Mouse (Mus musculus): ENCODE results near the gene Hoxa10.

DNA sequence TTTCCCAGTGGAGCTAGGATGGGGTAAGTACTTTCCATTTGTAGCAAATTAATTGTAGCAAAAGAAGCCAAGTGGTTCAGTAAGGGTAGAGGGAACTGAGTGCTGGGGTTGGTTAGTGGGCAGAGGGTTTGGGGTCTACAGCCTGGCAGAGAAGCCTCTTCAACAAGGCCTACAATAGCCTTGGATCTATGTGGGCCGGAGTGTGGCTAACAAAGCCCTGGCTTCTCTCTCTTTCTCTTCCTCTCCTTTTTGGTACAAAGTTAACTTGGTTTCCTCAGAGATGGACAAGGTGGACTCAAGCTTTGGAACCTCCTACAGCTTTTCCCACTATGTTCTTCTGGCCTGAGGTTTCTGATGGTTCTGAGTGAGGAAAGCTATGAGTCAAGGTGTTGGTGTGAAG is 39.4 kb downstream of the Hoxa10 start:
- TF ChIP-seq CHD1 (IDR thresholded peaks at IDR 0.05; ENCODE audit: low read depth, low read length) = no peak
- TF ChIP-seq CTCF (IDR thresholded peaks at IDR 0.05 in 2 of 3, conservative IDR thresholded peaks at IDR 0.05 in 1 of 3; ENCODE audit: control insufficient read depth in 1 of 3, insufficient read depth in 1 of 3, low read depth in 2 of 3, low read length in 3 of 3, poor library complexity in 1 of 3, severe bottlenecking in 1 of 3) = no peak
- TF ChIP-seq MEF2A (IDR thresholded peaks at IDR 0.05; ENCODE audit: extremely low read depth, insufficient replicate concordance, low read depth, low read length, poor library complexity, severe bottlenecking) = no peak
- TF ChIP-seq BHLHE40 (IDR thresholded peaks at IDR 0.05; ENCODE audit: borderline replicate concordance, low read depth, low read length) = no peak
- TF ChIP-seq MAFK (IDR thresholded peaks at IDR 0.05; ENCODE audit: borderline replicate concordance, low read depth, low read length) = no peak

Measured in MEL (cell line).